Mouse (Mus musculus) ES-E14 (cell line): ENCODE data around the gene Rpl7l1. TPM values are rescaled to one million over a fixed set of nuclear protein-coding genes. Genes with fewer than 3 reads are reported as not detected.

Experiments
- DNase-seq: peaks from one replicate; pipeline ENCODE4 v3.0.0-alpha.2; 2013; ENCODE audit warnings: low read depth, low spot score
- H3K27ac ChIP-seq: 2 replicates; pipeline ENCODE4 v1.5.1; 2012; ENCODE audit warnings: low read depth, mild to moderate bottlenecking, low read length, moderate library complexity, mixed read lengths; ENCODE audit not compliant: poor library complexity, insufficient read depth, severe bottlenecking
- H3K36me3 ChIP-seq: 2 replicates; pipeline ENCODE4 v1.6.1; 2012; ENCODE audit warnings: mild to moderate bottlenecking, low read length, moderate library complexity, mixed read lengths; ENCODE audit not compliant: control insufficient read depth, poor library complexity, insufficient read depth, severe bottlenecking
- H3K4me1 ChIP-seq, 2 experiments: fragments of 150-350 bp in 1 of 2; sonication (generic) in 1 of 2; 2 replicates each; pipeline ENCODE4 v1.6.1; 2012; ENCODE audit warnings: low read length in 2 of 2, mild to moderate bottlenecking in 1 of 2, mixed read lengths in 1 of 2; ENCODE audit not compliant: control insufficient read depth in 2 of 2, insufficient read depth in 2 of 2, poor library complexity in 1 of 2
- H3K4me3 ChIP-seq, 2 experiments: fragments of 150-350 bp in 1 of 2; sonication (generic) in 1 of 2; 2 replicates each; pipeline ENCODE4 v1.5.1; 2012; ENCODE audit warnings: low read length in 2 of 2, low read depth in 1 of 2, mild to moderate bottlenecking in 1 of 2, mixed read lengths in 1 of 2; ENCODE audit not compliant: insufficient read depth in 1 of 2, poor library complexity in 1 of 2, severe bottlenecking in 1 of 2
- H3K9ac ChIP-seq: 2 replicates; pipeline ENCODE4 v1.6.1; 2012; ENCODE audit warnings: low read depth, mild to moderate bottlenecking, low read length, mixed read lengths; ENCODE audit not compliant: poor library complexity, insufficient read depth, severe bottlenecking
- H3K9me3 ChIP-seq: fragments of 150-350 bp; sonication (generic); 2 replicates; pipeline ENCODE4 v1.6.1; 2012; ENCODE audit warnings: low read depth, mild to moderate bottlenecking, low read length; ENCODE audit not compliant: control insufficient read depth, insufficient read depth
- CHD2 ChIP-seq: IDR thresholded peaks from 2 replicates; pipeline ENCODE4 v1.6.1; 2014; ENCODE audit warnings: mild to moderate bottlenecking, low read depth, low read length, inconsistent platforms
- HCFC1 ChIP-seq: IDR thresholded peaks from 2 replicates; pipeline ENCODE4 v1.6.1; 2012; ENCODE audit warnings: low read length, inconsistent platforms, borderline replicate concordance; ENCODE audit not compliant: insufficient read depth
- MAFK ChIP-seq: IDR thresholded peaks from 2 replicates; pipeline ENCODE4 v1.6.1; 2014; ENCODE audit warnings: mild to moderate bottlenecking, low read depth, low read length, inconsistent platforms; ENCODE audit not compliant: insufficient read depth
- ZC3H11A ChIP-seq: IDR thresholded peaks from 2 replicates; pipeline ENCODE4 v1.6.1; 2012; ENCODE audit warnings: low read depth, mild to moderate bottlenecking, inconsistent platforms, low read length, borderline replicate concordance
- ZNF384 ChIP-seq: IDR thresholded peaks from 2 replicates; pipeline ENCODE4 v1.6.1; 2012; ENCODE audit warnings: low read depth, low read length, inconsistent platforms
- in situ Hi-C, 2 experiments: fragments of 600-800 bp; cut with MboI; formaldehyde crosslinking; loops; one replicate each; pipeline ENCODE4 v1.15.1; 2025; ENCODE audit warnings: low sequenced_read_pairs in 2 of 2, inconsistent platforms in 1 of 2; ENCODE audit not compliant: unreplicated experiment in 2 of 2
- total RNA-seq: library from RNA; depleted of rRNA; stranded (reverse); fragments of 300-350 nt; gene quantifications from 2 replicates; pipeline ENCODE4 v1.2.3, GENCODE M21; 2012

Gene Rpl7l1
- total RNA-seq, 1 experiment: 179 TPM

GRCm38 (mm10) chr17:46812442-46812841 lies 30.0 kb upstream of the Rpl7l1 start:
- in situ Hi-C loops: no loop called here
- peak; percentile 75 for DNase-seq
- TF ChIP-seq CHD2 (peak; percentile 63; the same call in 1 of the 2 replicates), HCFC1 (no peak), MAFK (no peak), ZC3H11A (no peak), ZNF384 (no peak)
- Histone ChIP-seq H3K4me1 (peaks cover 12 to 29% of the 10 kb centered on the region in 2 experiments), H3K9me3 (no peaks in the 10 kb centered on the region), H3K4me3 (peak overlapping the region; percentile 34 to 74; a peak in 3 of 4 replicates), H3K9ac (peak overlapping the region; percentile 85; the same call in 1 of the 2 replicates), H3K36me3 (peaks cover 22% of the 10 kb centered on the region), H3K27ac (peak overlapping the region; percentile 98; the same call in 1 of the 2 replicates)

GRCm38 (mm10) chr17:46810672-46811071 lies 28.2 kb upstream of the Rpl7l1 start:
- no peak for DNase-seq
- in situ Hi-C loops: no loop called here
- H3K9me3 ChIP-seq: no peaks in the 10 kb centered on the region
- H3K4me3 ChIP-seq: peak overlapping the region; percentile 43 to 74
- TF ChIP-seq MAFK: 0 out of 2 replicates have a peak, but pooled peaks have one; percentile 18
- no peak for TF ChIP-seq ZNF384
- TF ChIP-seq CHD2: no peak
- 0 out of 2 replicates have a peak, but pooled peaks have one; percentile 38 for TF ChIP-seq HCFC1
- TF ChIP-seq ZC3H11A: no peak
- peak overlapping the region; percentile 98; the same call in 1 of the 2 replicates for H3K27ac ChIP-seq
- H3K9ac ChIP-seq: peak overlapping the region; percentile 57; the same call in 1 of the 2 replicates
- H3K4me1 ChIP-seq: peaks cover 10 to 22% of the 10 kb centered on the region in 2 experiments
- H3K36me3 ChIP-seq: peaks cover 37% of the 10 kb centered on the region

GRCm38 (mm10) chr17:46809131-46809830 lies 26.8 kb upstream of the Rpl7l1 start:
- Histone ChIP-seq H3K9ac (peak overlapping the region; percentile 72; the same call in 1 of the 2 replicates), H3K36me3 (peaks cover 45% of the 10 kb centered on the region), H3K4me3 (peak overlapping the region in 1 of 2 experiments; percentile 37; a peak in 2 of 4 replicates), H3K9me3 (no peaks in the 10 kb centered on the region), H3K27ac (peak overlapping the region; percentile 74), H3K4me1 (peaks cover 10 to 15% of the 10 kb centered on the region in 2 experiments)
- in situ Hi-C loops: no loop called here
- no peak for DNase-seq
- no peak for TF ChIP-seq MAFK
- no peak for TF ChIP-seq CHD2

- TF ChIP-seq CHD2: no peak
- H3K4me3 ChIP-seq: peak overlapping the region in 1 of 2 experiments; percentile 31; a peak in 2 of 4 replicates
- peaks cover 10 to 14% of the 10 kb centered on the region in 2 experiments for H3K4me1 ChIP-seq
- H3K36me3 ChIP-seq: peaks cover 46% of the 10 kb centered on the region
- H3K9me3 ChIP-seq: no peaks in the 10 kb centered on the region
- H3K27ac ChIP-seq: peak overlapping the region; percentile 53
- peak overlapping the region; percentile 48; the same call in 1 of the 2 replicates for H3K9ac ChIP-seq
- no peak for DNase-seq
- in situ Hi-C loops: no loop called here
Observed at GRCm38 (mm10) chr17:46808376-46808775, 25.9 kb upstream of the Rpl7l1 start.
